Mouse (Mus musculus): Measurements from ENCODE around the gene Fdxr.

- no peak for TF ChIP-seq POLR2A (IDR thresholded peaks at IDR 0.05; ENCODE audit: control insufficient read depth, extremely low read depth, insufficient read depth, low read length, poor library complexity)
- TF ChIP-seq CTCF (IDR thresholded peaks at IDR 0.05; ENCODE audit: borderline replicate concordance, control insufficient read depth, extremely low read depth, insufficient read depth, low read length, poor library complexity), result no peak
Measured at GRCm38 (mm10) chr11:115282723-115283485, 6.1 kb upstream of the Fdxr start.
